Mouse (Mus musculus): ENCODE measurements around the gene Nlrc3. TPM values are rescaled to one million over a fixed set of nuclear protein-coding genes. Genes with fewer than 3 reads are reported as not detected.

The Nlrc3 gene
- polyA plus RNA-seq, 1 experiment from 2014 or later = 1.5 TPM

Small RNA genes within 50 kb of the gene (microRNA-seq; reads per million reads assigned to microRNA genes)
- gene Gm23493 = not detected

Other genes with a start within 250 kb of the Nlrc3 start
- 26.6 and 27.1 TPM in 2 replicates for gene Zfp263, start 232.5 kb downstream of the Nlrc3 start, polyA plus RNA-seq (2015; fragmentation: Nextera tagmentation; extraction: Ambion mirVana)
- not detected in 2 replicates for gene Olfr15, start 145.8 kb downstream of the Nlrc3 start, polyA plus RNA-seq (2015; fragmentation: Nextera tagmentation; extraction: Ambion mirVana)
- gene Zfp174, start 129.4 kb downstream of the Nlrc3 start, polyA plus RNA-seq (2015; fragmentation: Nextera tagmentation; extraction: Ambion mirVana) = 0.92 and 0.94 TPM in 2 replicates
- gene Naa60, start 104.3 kb downstream of the Nlrc3 start, polyA plus RNA-seq (2015; fragmentation: Nextera tagmentation; extraction: Ambion mirVana) = 34.0 and 35.2 TPM in 2 replicates
- gene Zfp597, start 92.1 kb downstream of the Nlrc3 start, polyA plus RNA-seq (2015; fragmentation: Nextera tagmentation; extraction: Ambion mirVana) = 4.2 and 4.9 TPM in 2 replicates
- gene Gm20695, start 92.0 kb downstream of the Nlrc3 start, polyA plus RNA-seq (2015; fragmentation: Nextera tagmentation; extraction: Ambion mirVana) = 1.5 and 1.8 TPM in 2 replicates
- 7.4 and 8.8 TPM in 2 replicates for gene 1700037C18Rik, start 67.9 kb downstream of the Nlrc3 start, polyA plus RNA-seq (2015; fragmentation: Nextera tagmentation; extraction: Ambion mirVana)
- 11.4 and 14.5 TPM in 2 replicates for gene Cluap1, start 67.8 kb downstream of the Nlrc3 start, polyA plus RNA-seq (2015; fragmentation: Nextera tagmentation; extraction: Ambion mirVana)
- 8.6 and 10.0 TPM in 2 replicates for gene Slx4, start 27.1 kb upstream of the Nlrc3 start, polyA plus RNA-seq (2015; fragmentation: Nextera tagmentation; extraction: Ambion mirVana)
- 3.5 and 4.1 TPM in 2 replicates for gene Dnase1, start 60.3 kb upstream of the Nlrc3 start, polyA plus RNA-seq (2015; fragmentation: Nextera tagmentation; extraction: Ambion mirVana)
- gene Trap1, start 101.2 kb upstream of the Nlrc3 start, polyA plus RNA-seq (2015; fragmentation: Nextera tagmentation; extraction: Ambion mirVana) = 93.9 and 103 TPM in 2 replicates
- 20.9 and 21.1 TPM in 2 replicates for gene Crebbp, start 237.4 kb upstream of the Nlrc3 start, polyA plus RNA-seq (2015; fragmentation: Nextera tagmentation; extraction: Ambion mirVana)